Mouse (Mus musculus): ENCODE results near the gene 4933434E20Rik.

Gene 4933434E20Rik

GRCm38 (mm10) chr3:90051441-90052350 lies at the start of gene 4933434E20Rik:
4933434E20Rik (plus strand) TSS chr3:90051636.
- DNase-seq (ENCODE audit: low read depth, low spot score), result peak; percentile 16

GRCm38 (mm10) chr3:90004091-90004796 lies 47.2 kb upstream of the 4933434E20Rik start:
- no peak for DNase-seq (ENCODE audit: low read depth, low spot score)

GRCm38 (mm10) chr3:90010291-90010690 lies 41.1 kb upstream of the 4933434E20Rik start:
- DNase-seq (ENCODE audit: low read depth, low spot score), result no peak

- DNase-seq (ENCODE audit: low read depth, low spot score), result no peak
These were observed 34.8 kb upstream of the 4933434E20Rik start for GRCm38 (mm10) chr3:90016626-90017025.

GRCm38 (mm10) chr3:90034653-90035052 lies 16.8 kb upstream of the 4933434E20Rik start:
- no peak for DNase-seq (ENCODE audit: low read depth, low spot score)

- no peak for DNase-seq (ENCODE audit: low read depth, low spot score)
These were observed 15.2 kb upstream of the 4933434E20Rik start for GRCm38 (mm10) chr3:90036263-90036662.

GRCm38 (mm10) chr3:90049691-90050090 lies 1.7 kb upstream of the 4933434E20Rik start:
- DNase-seq (ENCODE audit: low read depth, low spot score), result no peak

- DNase-seq (ENCODE audit: low read depth, low spot score), result peak; percentile 96
These were observed 1.2 kb downstream of the 4933434E20Rik start, which contains the start of gene Ubap2l for GRCm38 (mm10) chr3:90052351-90053241. Ubap2l (minus strand) TSS chr3:90052628.

GRCm38 (mm10) chr3:90061549-90061948 lies 10.1 kb downstream of the 4933434E20Rik start:
- DNase-seq (ENCODE audit: low read depth, low spot score), result no peak

GRCm38 (mm10) chr3:90062539-90062938 lies 11.1 kb downstream of the 4933434E20Rik start:
- no peak for DNase-seq (ENCODE audit: low read depth, low spot score)

GRCm38 (mm10) chr3:90064383-90064782 lies 12.9 kb downstream of the 4933434E20Rik start:
- no peak for DNase-seq (ENCODE audit: low read depth, low spot score)

GRCm38 (mm10) chr3:90065553-90065952 lies 14.1 kb downstream of the 4933434E20Rik start:
- DNase-seq (ENCODE audit: low read depth, low spot score), result no peak

- no peak for DNase-seq (ENCODE audit: low read depth, low spot score)
These were observed 16.4 kb downstream of the 4933434E20Rik start for GRCm38 (mm10) chr3:90067851-90068250.

GRCm38 (mm10) chr3:90069688-90070087 lies 18.3 kb downstream of the 4933434E20Rik start:
- no peak for DNase-seq (ENCODE audit: low read depth, low spot score)

- DNase-seq (ENCODE audit: low read depth, low spot score), result no peak
These were observed 20.9 kb downstream of the 4933434E20Rik start, which contains the start of gene Tpm3 for GRCm38 (mm10) chr3:90072294-90072693. Tpm3 (plus strand) TSS chr3:90072649.

GRCm38 (mm10) chr3:90076921-90077716 lies 25.7 kb downstream of the 4933434E20Rik start:
- DNase-seq (ENCODE audit: low read depth, low spot score), result peak; percentile 60

- DNase-seq (ENCODE audit: low read depth, low spot score), result no peak
These were observed 26.8 kb downstream of the 4933434E20Rik start for GRCm38 (mm10) chr3:90078224-90078623.

GRCm38 (mm10) chr3:90079133-90079762 lies 27.8 kb downstream of the 4933434E20Rik start:
- peak; percentile 61 for DNase-seq (ENCODE audit: low read depth, low spot score)

GRCm38 (mm10) chr3:90079763-90080497 lies 28.5 kb downstream of the 4933434E20Rik start:
- no peak for DNase-seq (ENCODE audit: low read depth, low spot score)
